Mouse (Mus musculus) right cerebral cortex, adult 2 months (tissue): ENCODE measurements around the gene Zfp866.

Experiments
- DNase-seq, 2 experiments: peaks; one replicate each; pipeline ENCODE4 v3.0.0; 2021 to 2022; ENCODE audit warnings: low spot score in 2 of 2

Gene Zfp866

DNA sequence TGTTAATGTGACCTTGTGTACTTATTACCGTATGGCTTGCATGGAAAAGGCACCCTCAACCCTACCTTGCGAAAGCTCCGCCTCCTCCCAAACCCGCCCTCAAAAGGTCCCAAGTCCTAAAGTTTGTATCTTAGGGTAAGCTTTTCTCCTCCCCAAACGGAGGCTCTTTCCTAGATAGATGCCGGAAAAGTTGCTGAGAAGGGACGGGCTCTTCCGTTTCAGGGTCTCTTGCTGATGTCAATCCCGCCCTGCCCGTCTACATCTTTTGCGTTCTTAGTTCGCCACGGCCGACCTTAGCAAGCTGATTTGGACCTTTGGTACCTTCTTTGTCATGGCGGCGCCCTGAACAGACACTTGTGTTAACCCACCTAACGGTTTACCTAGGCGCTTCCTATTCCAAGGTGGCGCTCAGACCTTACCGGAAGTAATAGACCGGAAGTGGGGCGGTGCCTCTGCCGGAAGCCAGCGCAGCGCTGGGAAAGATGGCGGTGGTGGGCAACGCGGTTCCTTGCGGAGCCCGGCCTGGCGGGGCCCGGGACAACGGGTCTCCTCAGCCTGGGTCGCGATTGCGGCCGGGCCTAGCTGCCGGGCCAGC lies at the start of gene Zfp866, which contains the start of gene Atp13a1:
Zfp866 (minus strand) TSS at position 406 of the 595 bp plus-strand sequence.
Atp13a1 (plus strand) TSS at position 391 of the 595 bp plus-strand sequence.
- DNase-seq, result peak; percentile 88 to 92

DNA sequence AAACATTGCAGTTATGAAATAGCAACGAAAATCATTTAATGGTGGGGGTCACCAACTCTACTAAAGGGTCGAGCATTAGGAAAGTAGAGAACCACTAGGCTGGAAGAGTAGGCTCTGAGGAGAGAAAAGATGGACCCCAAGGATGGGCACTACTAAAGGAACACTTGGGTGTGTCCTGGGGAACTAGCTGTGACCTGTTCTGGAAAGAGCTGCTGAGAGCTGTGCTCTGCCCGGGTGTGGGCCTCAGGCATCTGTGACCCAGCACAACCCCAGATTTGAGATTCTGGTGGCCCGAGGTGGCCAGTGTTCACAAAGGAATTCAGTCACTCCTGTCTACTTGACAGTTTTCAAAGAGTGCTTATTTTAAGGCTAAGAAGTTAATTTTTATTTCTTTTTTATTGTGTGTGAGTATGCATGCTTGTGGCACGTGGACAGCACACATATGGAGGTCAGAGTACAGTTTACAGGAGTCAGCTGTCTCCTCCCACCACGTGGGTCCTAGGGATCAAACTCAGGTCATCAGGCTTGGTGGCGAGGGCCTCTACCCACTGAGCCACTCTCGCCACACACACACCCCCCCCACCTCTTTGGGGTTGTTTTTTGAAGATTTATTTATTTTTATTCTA lies 46.2 kb upstream of the Zfp866 start:
- DNase-seq, result no peak

DNA sequence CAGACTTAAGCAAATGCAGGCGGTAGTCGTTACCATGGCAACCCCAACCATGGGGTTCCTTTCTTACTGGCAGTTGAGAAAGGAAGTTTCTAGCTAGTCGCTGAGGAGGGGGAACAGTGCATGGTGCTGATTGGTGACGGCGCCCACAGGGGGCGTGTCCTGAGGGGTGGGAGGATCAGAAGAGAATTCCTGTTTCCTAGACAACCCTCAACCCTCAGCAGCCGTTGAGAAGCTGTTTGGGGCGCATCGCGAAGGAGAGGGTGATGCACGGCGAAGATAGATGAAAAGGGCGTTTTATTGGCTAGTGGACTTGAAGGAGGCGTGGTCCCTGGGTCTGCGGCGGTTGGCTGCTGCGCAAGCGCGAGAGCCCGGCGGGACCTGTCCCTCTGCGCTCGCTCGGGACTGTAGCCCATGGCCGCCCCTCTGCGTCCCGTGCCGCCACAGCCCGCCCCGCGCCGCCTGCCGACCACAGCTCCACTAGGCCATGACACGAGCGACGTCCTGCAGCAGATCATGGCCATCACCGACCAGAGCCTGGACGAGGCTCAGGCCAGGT lies 41.4 kb upstream of the Zfp866 start, which contains the start of gene Pbx4:
Pbx4 (plus strand) TSS at position 194 of the 556 bp plus-strand sequence.
- peak; percentile 94 to 95 for DNase-seq

DNA sequence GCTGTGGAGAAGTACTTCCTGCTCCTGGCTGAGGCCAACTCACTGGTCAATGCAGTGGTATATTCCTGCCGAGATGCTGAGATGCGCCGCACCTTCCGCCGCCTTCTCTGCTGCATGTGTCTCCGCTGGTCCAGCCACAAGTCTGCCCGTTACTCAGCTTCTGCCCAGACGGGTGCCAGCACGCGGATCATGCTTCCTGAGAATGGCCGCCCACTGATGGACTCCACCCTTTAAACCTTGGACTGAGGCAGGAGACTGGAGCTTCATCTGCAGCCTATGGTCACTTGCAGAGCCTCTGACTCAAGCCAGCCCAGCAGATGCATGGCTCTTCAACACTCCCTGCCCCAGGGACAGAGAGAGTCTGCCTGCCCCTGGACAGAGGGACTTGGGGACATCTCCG lies 35.4 kb upstream of the Zfp866 start:
- no peak for DNase-seq

GRCm38 (mm10) chr8:69822386-69823191 lies 31.6 kb upstream of the Zfp866 start, which contains the start of gene Lpar2:
Gene Lpar2 (plus strand): TSS chr8:69822429.
- DNase-seq, result no peak

- DNase-seq, result peak in 1 of 2 experiments; percentile 21
Measured at GRCm38 (mm10) chr8:69821971-69822385, 31.0 kb upstream of the Zfp866 start.

GRCm38 (mm10) chr8:69820466-69820865 lies 29.5 kb upstream of the Zfp866 start:
- no peak for DNase-seq

GRCm38 (mm10) chr8:69815396-69815795 lies 24.4 kb upstream of the Zfp866 start:
- no peak for DNase-seq

GRCm38 (mm10) chr8:69814881-69815280 lies 23.9 kb upstream of the Zfp866 start:
- no peak for DNase-seq

- DNase-seq, result no peak
Measured at GRCm38 (mm10) chr8:69809820-69810219, 18.8 kb upstream of the Zfp866 start.

- DNase-seq, result peak in 1 of 2 experiments; percentile 57
Measured at GRCm38 (mm10) chr8:69808864-69809403, 18.0 kb upstream of the Zfp866 start.

DNA sequence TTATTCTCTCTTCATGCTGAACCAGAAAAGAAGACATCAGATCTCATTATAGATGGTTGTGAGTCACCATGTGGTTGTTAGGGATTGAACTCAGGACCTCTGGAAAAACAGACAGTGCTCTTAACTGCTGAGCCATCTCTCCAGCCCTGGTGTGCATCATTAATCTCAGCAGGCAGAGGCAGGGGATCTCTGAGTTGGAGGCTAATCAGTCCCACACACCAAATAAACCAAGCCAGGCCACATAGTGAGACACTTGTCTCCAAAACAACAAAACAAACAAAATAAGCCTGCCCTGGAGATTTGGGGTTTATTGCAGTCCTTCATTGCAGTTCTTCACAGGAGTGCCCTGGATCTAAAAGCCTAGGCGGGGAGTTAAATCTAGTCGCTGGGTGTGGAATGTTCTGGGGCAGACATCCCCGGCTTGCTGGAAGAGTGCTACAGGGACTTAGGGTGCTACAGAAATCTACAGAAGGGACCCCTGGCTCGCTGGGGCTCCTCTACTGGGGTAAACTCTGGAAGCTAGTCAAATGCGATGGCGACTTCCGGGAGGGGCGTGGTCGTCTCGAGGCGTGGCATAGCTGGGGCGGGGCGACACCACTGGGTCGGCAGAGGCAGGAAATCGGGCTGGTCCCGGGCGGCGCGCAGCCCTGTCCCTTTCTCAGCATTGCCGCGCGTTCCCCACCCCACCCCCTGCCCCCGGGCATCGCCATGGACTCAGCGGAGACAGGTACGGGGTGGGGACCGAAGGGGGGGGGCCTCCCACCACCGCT lies 17.3 kb upstream of the Zfp866 start, which contains the start of gene Gmip:
Gmip (plus strand) TSS at position 586 of the 770 bp plus-strand sequence.
- peak; percentile 54 to 57 for DNase-seq

- no peak for DNase-seq
Measured at GRCm38 (mm10) chr8:69807236-69807635, 16.3 kb upstream of the Zfp866 start.

DNA sequence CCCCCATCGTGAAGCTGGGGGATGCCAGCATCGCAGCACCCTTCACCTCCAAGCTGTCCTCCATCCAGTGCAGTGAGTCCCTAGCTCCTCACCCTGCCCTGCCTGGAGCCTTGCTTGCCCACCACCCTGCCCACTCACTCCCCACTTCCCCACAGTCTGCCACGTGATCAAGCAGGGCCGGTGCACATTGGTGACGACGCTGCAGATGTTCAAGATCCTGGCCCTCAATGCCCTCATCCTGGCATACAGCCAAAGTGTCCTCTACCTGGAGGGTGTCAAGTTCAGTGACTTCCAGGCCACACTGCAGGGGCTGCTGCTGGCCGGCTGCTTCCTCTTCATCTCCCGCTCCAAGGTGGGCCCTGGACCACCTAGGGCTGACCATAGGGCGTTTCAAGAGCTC lies 14.5 kb upstream of the Zfp866 start:
- no peak for DNase-seq

DNA sequence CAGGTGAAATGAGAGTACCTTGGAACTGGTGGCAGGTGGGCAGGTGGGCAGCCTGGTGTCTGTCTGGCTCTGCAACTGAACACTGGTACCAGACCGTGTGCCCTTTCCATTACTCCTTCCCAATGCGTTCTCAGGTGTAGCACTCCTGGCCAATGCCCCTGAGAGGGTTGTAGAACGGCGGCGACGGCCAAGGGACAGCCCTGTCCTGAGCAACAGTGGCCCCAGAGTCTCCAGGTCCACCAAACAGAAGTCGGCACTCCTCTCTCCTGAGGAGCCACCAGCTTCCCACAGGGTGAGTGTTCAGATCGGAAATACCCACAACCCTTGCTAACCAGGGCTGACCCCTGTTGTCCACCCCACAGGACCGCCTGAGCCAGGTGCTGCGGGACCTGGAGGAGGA lies 14.1 kb upstream of the Zfp866 start:
- no peak for DNase-seq

DNA sequence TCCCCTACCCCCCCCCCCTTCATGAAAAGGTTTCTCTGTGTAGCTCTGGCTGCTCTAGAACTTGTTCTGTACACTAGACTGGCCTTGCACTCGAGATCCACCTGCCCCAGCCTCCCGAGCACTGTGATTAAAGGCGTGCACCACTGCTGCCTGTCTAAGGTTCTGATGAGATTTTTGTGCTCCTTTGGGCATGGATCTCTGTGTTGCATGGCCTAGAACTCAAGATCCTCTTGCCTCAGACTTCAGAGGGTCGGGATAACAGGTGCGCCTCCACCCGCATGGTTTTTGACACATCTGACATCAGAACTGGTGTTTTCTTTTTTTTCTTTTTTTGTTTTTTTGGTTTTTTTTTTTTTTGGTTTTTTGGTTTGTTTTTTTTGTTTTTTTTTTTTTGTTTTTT lies 13.6 kb upstream of the Zfp866 start:
- DNase-seq, result no peak

- no peak for DNase-seq
Measured at GRCm38 (mm10) chr8:69803366-69803765, 12.4 kb upstream of the Zfp866 start.

DNA sequence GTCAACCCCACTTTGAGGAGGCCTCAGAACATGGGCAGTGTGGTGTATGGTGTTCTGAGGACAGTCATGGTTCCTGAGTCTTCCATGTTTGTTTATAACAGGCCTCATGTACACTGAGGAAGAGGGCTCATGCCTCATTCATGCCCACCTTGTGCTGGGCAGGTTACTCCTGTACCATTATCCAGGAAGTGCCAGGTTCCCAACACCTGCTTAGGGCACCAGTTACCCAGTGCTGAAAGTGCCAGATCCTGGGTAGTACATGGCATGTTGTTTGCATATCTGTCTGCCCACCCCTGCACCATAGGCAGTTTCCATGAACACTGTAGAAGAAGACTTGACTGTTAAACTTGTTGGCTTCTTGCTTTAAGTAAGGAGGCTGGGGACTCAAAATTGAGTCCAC lies 11.2 kb upstream of the Zfp866 start:
- no peak for DNase-seq

GRCm38 (mm10) chr8:69801796-69802195 lies 10.8 kb upstream of the Zfp866 start:
- no peak for DNase-seq

GRCm38 (mm10) chr8:69799946-69800345 lies 9.0 kb upstream of the Zfp866 start:
- no peak for DNase-seq

DNA sequence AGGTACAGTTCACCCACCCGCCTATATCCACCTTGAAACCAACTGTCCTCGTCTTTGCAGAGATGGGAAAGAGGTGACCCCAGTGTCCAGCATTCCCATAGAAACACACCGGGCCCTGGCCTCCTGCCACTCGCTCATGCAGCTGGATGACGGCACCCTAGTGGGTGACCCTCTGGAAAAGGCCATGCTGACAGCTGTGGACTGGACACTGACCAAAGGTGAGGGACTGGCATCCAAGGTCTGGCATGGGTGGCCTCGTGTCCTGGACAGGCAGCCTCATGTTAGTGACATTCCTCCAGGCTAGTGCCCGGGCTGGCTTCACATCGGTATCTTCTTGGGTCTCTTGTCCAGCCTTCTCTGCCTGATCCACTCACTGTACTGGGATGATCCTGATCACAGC lies 8.3 kb upstream of the Zfp866 start:
- no peak for DNase-seq
